Mouse (Mus musculus): ENCODE data around the gene Atxn7l1.

The Atxn7l1 gene

GRCm38 (mm10) chr12:33333914-33334313, 186.4 kb downstream of the Atxn7l1 start:
- peak; percentile 66 to 83 for DNase-seq

- no peak for DNase-seq
Measured at GRCm38 (mm10) chr12:33334511-33334910, 187.0 kb downstream of the Atxn7l1 start.

GRCm38 (mm10) chr12:33334951-33335350, 187.5 kb downstream of the Atxn7l1 start:
- DNase-seq: no peak

- no peak for DNase-seq
Measured at GRCm38 (mm10) chr12:33335410-33335809, 187.9 kb downstream of the Atxn7l1 start.

- DNase-seq: no peak
Measured at GRCm38 (mm10) chr12:33336561-33337125, 189.2 kb downstream of the Atxn7l1 start.

GRCm38 (mm10) chr12:33337289-33337688, 189.8 kb downstream of the Atxn7l1 start:
- DNase-seq: no peak

- DNase-seq: no peak
Measured at GRCm38 (mm10) chr12:33338170-33338569, 190.7 kb downstream of the Atxn7l1 start.

GRCm38 (mm10) chr12:33339822-33340221, 192.3 kb downstream of the Atxn7l1 start:
- no peak for DNase-seq

- no peak for DNase-seq
Measured at GRCm38 (mm10) chr12:33340698-33341097, 193.2 kb downstream of the Atxn7l1 start.

GRCm38 (mm10) chr12:33341351-33341892, 193.9 kb downstream of the Atxn7l1 start:
- no peak for DNase-seq

GRCm38 (mm10) chr12:33344970-33345772, 197.7 kb downstream of the Atxn7l1 start:
- DNase-seq: no peak

- no peak for DNase-seq
Measured at GRCm38 (mm10) chr12:33345773-33346435, 198.4 kb downstream of the Atxn7l1 start.

- DNase-seq: no peak
Measured at GRCm38 (mm10) chr12:33352671-33353070, 205.2 kb downstream of the Atxn7l1 start.

- no peak for DNase-seq
Measured at GRCm38 (mm10) chr12:33358345-33358744, 210.9 kb downstream of the Atxn7l1 start.

- DNase-seq: no peak
Measured at GRCm38 (mm10) chr12:33359209-33359608, 211.7 kb downstream of the Atxn7l1 start.

- no peak for DNase-seq
Measured at GRCm38 (mm10) chr12:33359878-33360482, 212.5 kb downstream of the Atxn7l1 start.

GRCm38 (mm10) chr12:33360729-33361128, 213.2 kb downstream of the Atxn7l1 start:
- DNase-seq: no peak

GRCm38 (mm10) chr12:33364511-33364910, 217.0 kb downstream of the Atxn7l1 start:
- DNase-seq: no peak

- DNase-seq: no peak
Measured at GRCm38 (mm10) chr12:33365133-33365532, 217.6 kb downstream of the Atxn7l1 start.

- no peak for DNase-seq
Measured at GRCm38 (mm10) chr12:33369555-33369954, 222.1 kb downstream of the Atxn7l1 start.

GRCm38 (mm10) chr12:33379624-33380445, 232.3 kb downstream of the Atxn7l1 start:
- peak; percentile 23 to 67 for DNase-seq

GRCm38 (mm10) chr12:33388842-33389241, 241.3 kb downstream of the Atxn7l1 start:
- DNase-seq: peak; percentile 12 to 56

Measured in spleen, adult 18-20 months (tissue).